Mouse (Mus musculus) liver, embryonic 14.5 days (tissue): Measurements from ENCODE around the gene Fat3.

Experiments used
- CTCF ChIP-seq: IDR thresholded peaks from 2 replicates; pipeline ENCODE4 v1.5.1; 2016; ENCODE audit warnings: antibody characterized with exemption, low read depth, control low read depth
- EP300 ChIP-seq: IDR thresholded peaks from 2 replicates; pipeline ENCODE4 v1.6.1; 2016; ENCODE audit warnings: antibody characterized with exemption, low read depth

GRCm38 (mm10) chr9:16290911-16291310 lies 210.2 kb downstream of the Fat3 start:
- TF ChIP-seq EP300 (no peak), CTCF (no peak)
